Mouse (Mus musculus) adrenal gland, adult (tissue): ENCODE measurements at regions not wholly inside any gene's neighbourhood (a gene's known extent, or its start where the extent isn't known, plus 50 kb on each side); places are given as distances from the start of the nearest gene placed in this dataset.

Experiments used
- DNase-seq, 2 experiments: peaks; one replicate each; pipeline ENCODE4 v3.0.0; 2022 to 2023; ENCODE audit warnings: low spot score in 1 of 2; ENCODE audit not compliant: inconsistent age in 2 of 2

- DNase-seq: peak; percentile 78 to 90
These were observed 91.1 kb upstream of the Pmch start for GRCm38 (mm10) chr10:87999617-88000330.

GRCm38 (mm10) chr10:88008679-88009078, 82.2 kb upstream of the Pmch start:
- peak; percentile 14 to 73 for DNase-seq

GRCm38 (mm10) chr10:88010866-88011265, 80.0 kb upstream of the Pmch start:
- DNase-seq: no peak

- no peak for DNase-seq
These were observed 58.9 kb upstream of the Pmch start for GRCm38 (mm10) chr10:88031978-88032377.
